Mouse (Mus musculus): Measurements from ENCODE around the gene Bbs7. TPM values are rescaled to one million over a fixed set of nuclear protein-coding genes. Genes with fewer than 3 reads are reported as not detected.
"Not testable (repeated sequence)": the region's sequence is repeated elsewhere in the genome, so short reads cannot be mapped to it uniquely, and the experiment has no call there.

Bbs7 gene
- 1 to 10 TPM; 7.0 to 7.6 TPM for total RNA-seq (2021)
- long read RNA-seq, experiment 1, transcript Bbs7-203 (19 exons, 2,687 nt), result major isoform, 8 of 12 reads
- long read RNA-seq, experiment 1, partial matches to known transcripts, result 4 of 12 reads
- long read RNA-seq, experiment 1, other reads (novel, unspliced or antisense), result 0 of 12 reads
- long read RNA-seq, experiment 2, transcript Bbs7-203 (19 exons, 2,687 nt), result major isoform, 7 of 7 reads
- long read RNA-seq, experiment 2, partial matches to known transcripts, result 0 of 7 reads
- long read RNA-seq, experiment 2, other reads (novel, unspliced or antisense), result 0 of 7 reads

DNA sequence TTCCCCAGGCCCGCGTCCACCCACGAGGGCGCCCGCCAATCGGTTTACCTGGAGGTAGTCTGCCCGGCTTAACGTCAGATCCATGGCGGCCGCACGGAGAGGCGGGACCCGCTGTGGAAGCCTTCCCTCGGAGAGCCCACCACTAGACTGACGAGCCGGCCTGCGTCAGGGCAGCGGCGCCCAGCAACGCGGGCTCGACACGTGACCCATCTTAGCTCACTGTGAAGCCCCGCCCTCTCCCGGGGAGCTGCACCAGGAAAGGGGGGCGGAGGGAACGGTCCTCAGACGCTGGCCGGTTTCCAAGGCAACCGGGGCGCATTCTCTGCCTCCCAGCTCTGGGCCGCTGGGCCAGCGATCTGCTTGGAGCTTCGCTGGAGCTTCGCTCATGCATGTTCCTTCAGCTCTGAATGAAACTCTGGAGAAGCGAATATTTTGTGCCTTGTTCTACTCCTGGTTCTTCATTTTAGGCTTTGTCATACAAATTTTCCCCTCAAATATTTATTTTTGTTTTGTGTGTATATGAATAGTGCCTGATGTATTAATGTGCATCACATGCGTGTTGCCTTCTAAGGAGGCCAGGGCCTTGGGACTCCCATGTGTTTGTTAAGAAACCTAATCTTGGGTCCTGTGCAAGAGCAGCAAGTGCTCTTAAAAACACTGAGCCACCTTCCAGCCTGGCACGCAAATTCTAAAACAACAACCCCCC is at the start of gene Bbs7:
TSS of gene Bbs7 (minus strand) at position 276 of the 706 bp plus-strand sequence.
- DNase-seq, result peak; percentile 88

DNA sequence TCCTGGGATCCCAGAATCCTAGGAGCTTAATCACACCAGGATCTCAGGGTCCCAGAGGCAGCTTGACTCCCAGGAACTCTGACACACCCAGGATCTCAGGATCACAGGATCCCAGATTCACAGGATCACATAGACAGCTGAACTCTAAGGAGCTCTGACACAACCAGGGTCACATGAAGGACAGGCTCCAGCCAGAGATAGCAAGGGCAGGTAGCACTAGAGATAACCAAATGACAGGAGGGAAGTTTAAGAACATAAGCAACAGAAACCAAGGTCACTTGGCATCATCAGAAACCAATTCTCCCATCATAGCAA is 31.9 kb upstream of the Bbs7 start:
- DNase-seq, result not testable (repeated sequence)

DNA sequence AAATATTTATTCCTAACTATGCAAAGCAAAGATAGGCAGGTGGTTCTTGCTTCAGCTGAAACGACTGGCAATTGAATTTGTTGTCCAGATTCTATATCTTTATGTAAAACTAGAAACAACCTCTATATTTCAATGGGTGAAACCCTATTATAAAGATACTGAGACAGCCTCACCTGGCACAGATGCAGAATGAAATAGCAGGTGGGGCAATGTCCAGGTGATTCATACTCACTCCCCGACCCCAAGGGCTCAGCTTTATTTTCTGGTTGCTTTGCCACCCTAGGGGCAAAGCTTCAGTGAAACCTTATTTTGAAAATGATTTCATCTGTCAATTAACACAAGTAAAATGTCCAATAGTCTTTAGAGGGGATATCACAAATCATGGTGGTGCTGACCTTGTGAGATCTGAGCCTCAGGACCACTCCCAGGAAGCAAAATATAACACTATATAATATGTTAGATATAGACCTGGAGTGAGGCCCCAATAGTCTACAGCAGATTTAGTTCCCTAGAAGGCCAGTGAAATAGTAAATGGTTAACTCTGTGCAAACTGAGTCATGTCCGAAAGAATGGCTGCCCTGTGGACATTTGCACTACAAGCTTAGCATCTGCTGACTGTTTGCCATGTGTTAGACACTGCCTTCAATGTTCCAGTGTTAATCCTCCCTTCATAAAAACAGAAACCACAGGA is 31.4 kb upstream of the Bbs7 start:
- DNase-seq, result no peak

DNA sequence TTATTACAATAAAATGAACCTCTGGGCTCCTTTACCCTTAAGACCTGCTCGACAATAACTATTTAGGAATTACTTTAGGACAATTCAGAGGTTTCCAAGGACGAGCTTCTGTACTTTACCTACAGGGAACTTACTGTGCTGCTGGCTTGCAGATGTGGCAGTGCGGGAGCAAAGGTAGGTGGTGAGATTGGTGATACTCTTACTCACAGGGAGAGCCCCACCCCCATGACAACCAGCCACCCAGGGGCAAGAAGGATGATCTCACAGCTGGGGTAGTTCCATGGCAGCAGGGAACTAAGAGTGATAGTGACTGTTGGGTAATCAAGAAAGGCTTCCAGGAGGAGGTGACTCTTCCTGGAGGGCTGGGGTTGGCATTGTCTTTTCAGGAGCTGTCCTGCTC is 30.1 kb upstream of the Bbs7 start:
- DNase-seq, result no peak

DNA sequence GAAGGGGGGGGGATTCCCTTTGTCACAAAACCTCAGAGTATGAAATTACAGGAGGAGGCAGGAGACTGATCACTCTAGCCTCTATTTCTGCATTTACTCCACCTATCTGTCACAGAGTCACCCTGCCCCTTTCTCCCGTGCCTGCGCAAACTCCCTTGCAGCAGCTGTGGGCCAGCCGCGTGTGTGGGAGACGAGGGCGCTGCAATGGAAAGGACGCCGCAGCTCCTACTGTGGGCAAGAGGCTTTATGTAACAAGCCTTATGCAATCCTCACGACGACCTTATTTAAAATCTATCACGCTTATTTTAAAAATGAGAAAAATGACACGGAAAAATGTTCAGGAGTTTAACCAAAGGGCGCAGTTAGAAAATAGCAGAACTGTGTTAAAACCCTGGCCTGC is 29.5 kb upstream of the Bbs7 start:
- DNase-seq, result no peak

DNA sequence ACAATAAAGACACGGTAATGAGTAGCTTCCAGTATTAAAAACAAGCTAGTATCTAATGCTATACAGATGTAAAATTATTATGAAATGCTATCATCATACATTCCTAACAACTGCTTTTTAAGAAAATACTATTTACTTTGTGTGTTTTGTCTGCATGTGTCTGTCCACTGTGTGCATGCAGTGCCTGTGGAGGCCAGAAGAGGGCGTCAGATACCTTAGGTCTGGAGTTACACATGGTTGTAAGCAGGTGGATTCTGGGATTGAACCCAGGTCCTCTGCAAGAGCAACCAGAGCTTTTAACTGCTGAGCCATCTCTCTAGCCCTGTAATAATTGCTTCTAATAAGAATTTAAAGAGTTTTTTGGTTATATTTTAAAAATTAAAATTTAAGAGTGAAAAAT is 27.5 kb upstream of the Bbs7 start:
- DNase-seq, result no peak

DNA sequence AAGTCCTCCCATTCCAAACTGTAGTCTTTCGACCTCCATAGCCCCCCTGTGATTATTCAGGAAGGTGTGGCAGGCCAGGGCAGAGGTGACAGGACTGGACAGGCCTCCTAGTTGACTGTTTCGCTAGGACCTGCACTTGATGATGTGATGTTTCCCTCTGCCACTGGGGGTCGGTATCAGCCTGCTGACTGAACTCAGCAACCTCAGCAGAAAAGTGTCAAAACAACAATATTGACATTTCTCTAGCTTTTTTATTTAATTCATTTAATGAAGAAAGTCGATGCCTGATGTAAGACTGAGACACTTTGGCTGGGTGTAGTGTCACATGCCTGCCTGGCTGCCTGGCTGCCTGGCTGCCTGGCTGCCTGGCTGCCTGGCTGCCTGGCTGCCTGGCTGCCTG is 22.2 kb upstream of the Bbs7 start:
- DNase-seq, result no peak

DNA sequence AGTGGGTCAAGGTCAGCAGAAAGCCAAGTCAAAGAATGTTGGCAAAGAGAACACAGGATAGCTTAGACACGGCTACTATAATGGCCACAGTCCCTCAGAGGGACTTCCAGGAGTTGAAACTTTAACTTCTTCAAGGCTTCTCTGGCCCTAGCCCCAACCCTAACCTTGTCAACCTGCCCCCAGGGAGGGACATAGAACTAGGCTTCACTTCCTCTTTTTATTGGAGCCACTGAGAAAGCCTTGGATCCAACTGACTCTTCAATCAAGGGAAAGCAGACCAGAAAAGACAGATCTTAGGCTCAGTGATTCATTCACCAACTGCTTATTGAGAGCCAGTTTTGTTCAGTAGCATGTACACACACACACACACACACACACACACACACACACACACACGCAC is 13.5 kb upstream of the Bbs7 start:
- no peak for DNase-seq

DNA sequence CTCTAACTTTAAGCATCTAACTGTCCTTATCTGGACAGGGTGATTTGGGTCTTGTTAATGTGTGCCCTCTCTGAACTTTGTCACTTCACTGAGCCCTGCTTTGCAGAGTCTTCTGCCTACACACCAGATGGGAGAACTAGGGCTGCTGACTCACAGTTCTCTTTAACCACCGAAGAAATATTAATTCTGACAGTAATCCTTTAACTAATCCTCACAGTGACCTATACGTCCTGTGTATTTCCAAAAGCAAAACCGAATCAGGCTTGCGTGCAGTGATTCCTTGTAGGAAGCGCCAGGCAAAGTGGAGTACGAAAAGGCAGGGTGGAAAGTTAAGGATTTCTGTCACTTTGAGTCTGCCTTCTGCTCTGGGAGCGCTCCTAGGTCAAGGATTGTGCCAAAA is 4.9 kb upstream of the Bbs7 start:
- no peak for DNase-seq

DNA sequence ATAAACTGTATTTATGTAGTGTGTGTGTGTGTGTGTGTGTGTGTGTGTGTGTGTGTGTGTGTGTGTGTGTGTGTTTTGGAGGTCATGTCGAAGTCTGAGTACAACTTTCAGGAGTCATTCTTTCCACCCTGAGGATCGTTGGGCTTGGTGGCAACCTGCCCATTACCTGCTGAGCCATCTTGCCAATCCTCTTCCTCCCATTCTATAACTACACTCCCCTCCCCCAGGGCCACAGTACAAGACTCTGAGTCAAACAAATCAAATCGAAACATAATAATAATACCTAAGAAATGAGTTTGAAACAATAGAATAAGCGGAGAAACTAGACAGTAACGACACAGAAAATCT is 605 bp upstream of the Bbs7 start:
- no peak for DNase-seq

DNA sequence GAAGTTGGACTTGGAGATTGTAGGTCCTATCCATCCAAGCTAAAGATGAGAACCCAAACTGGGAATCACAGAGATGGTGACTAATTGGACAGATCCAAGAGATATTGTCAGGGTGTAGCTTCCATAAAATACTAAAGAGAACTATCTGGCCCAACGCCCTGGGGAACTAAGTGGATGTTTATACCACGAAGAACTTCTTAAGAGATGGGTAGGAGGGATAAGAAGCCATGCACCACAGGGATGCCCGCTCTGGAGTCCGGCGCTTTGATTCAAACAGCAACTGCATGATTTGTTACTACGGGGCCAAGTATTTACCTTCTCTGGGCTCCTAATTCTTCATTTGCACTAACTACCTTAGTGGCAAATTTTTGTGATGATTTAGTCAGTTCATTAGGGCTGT is 590 bp downstream of the Bbs7 start:
- DNase-seq, result no peak

DNA sequence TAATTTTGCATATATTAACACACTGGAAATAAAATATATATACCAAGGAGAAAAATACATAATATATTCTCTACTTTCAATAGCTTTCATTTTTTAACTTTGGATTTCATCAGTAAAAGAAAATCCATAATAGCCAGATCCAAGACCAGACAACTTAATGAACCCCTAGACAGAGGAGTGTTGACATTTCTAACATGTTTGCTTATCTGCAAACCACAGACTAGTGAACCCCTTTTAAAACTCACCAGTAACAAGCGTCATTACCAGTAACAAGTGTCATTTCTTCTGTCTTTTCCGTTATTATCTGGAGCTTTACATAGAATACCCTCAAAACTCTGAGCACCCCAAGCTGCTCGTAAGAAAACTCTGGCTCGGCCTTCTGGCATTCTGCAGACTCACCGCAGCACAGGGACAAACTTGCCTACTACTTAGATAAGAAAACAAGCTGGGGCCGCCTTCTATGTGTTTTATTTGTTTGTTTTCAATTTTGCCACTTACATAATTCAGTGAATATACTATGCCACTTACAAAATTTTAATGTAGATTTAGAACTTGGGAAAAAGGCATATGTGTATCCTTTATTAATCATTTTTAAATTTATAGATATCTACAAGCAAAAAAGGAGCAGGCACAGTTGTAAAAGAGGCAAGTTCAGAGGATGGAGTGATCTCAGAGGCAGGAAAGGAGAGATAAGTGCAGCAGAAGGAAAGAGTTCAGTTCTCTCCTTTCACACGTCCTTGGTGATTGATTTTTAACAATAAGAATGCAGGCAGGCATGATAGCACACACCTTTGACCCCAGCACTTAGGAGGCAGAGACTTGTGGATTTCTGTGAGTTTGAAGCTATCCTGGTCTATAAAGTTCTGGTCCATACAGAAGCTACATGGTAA is 7.1 kb downstream of the Bbs7 start:
- DNase-seq, result no peak

DNA sequence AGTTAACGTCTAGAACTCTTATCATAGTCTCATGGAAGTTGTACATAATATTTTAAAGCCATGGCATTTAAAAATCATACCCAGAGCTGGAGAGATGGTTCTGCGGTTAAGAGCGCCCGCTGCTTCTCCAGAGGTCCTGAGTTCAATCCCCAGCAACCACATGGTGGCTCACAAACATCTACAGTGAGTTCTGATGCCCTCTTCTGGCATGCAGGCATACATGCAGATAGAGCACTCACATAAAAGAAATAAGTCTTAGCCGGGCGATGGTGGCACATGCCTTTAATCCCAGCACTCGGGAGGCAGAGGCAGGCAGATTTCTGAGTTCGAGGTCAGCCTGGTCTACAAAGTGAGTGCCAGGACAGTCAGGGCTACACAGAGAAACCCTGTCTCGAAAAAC is 13.5 kb downstream of the Bbs7 start:
- not testable (repeated sequence) for DNase-seq

DNA sequence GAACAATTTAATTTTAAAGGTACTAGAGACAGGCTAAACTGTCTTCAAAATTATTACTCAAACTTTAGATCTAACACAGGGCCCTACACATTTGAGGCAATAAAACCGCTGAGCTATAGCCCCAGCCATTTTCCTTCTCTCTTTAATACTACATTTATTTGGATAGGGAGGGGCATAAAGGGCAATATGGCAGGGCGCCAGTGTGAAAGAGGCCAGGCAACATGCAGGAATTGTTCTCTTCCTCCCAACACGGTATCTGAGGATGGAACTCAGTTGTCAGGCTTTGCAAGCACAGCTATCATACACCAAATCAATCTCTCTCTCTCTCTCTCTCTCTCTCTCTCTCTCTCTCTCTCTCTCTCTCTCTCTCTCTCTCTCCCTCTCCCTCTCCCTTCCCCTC is 14.5 kb downstream of the Bbs7 start:
- no peak for DNase-seq

DNA sequence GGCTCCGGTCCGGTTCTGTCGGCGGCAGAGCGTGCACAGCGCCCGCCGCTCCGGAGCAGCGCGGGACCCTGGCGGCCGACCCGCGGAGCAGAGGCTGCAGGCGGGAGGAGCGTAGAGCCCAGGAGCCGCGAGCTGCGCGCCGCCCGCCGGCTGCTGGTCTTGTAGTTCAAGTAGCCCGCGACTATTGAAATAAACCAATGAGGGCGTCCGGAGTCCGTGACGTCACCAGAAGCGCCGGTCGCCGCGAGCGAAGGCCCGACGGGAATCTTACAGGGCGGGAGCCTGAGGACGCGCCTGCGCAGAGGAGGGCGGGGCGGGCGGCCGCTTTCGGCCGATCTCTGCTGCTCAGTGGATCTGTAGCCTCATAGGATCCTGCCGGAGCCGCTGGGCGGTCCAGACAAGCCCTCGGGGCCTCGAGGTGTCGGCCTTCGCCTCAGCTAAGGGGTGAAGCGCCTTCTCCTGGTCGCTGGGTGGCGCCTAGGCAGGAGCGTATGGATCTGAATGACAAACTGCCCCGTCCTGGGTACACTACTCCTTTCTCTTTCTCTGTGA is 41.4 kb downstream of the Bbs7 start, which contains the start of gene Ccna2:
TSS of gene Ccna2 (minus strand) at position 324 of the 552 bp plus-strand sequence.
- DNase-seq, result peak; percentile 98

DNA sequence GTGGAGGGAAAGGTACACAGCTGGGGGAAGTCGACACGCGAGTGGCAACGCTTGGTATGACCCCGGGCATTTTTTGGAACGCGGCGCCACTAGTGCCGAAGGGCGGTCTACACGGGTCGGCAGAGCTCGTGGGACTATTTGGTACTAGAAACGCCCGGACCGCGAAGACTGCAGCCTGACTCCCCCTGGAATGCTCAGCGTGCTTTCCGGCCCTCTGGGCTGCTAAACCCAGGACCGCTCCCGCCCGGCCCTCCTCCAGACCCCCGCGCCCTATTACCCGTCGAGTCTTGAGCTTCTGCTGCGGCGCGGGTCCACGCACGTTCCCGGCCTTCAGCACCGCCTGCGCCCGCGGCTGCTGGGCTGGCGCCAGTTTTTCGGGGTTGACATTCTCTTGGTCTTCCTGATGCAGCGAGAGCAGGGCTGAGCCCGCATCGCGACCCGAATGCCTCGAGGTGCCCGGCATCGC is 41.9 kb downstream of the Bbs7 start:
- DNase-seq, result no peak

DNA sequence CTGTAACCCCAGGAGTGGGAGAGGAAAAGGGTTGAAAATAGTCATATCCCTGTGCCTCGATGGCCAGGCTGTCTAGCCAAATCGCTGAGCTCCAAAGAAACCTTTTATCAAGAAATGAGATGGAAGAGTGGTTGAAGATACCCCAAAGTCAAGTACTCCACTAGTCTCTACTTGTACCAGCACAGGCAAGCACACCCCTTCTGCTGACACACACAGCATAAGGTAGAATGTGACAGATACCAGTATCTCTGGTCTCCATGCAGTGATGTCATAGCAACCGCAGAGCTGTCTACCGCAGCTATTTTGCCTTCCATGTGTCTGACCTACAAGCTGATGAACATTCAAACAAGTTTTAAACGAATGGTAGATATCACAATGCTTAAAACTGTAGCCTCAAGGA is 43.4 kb downstream of the Bbs7 start:
- no peak for DNase-seq

DNA sequence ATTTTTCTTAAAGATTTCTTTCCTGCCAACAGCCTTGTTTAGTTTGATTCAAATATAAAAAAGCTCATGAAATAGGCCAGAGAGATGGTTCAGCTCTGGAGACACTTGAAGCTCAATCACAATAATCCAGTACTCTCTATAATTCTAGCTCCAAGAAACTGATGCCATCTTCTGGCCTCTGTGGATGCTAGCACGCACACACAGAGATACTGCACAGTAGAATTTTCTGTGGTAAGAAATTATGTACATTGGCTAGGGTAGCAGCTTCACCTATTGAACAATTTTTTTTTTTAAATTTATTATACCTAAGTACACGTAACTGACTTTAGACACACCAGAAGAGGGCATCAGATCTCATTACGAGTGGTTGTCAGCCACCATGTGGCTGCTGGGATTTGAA is 49.6 kb downstream of the Bbs7 start:
- DNase-seq, result no peak

DNA sequence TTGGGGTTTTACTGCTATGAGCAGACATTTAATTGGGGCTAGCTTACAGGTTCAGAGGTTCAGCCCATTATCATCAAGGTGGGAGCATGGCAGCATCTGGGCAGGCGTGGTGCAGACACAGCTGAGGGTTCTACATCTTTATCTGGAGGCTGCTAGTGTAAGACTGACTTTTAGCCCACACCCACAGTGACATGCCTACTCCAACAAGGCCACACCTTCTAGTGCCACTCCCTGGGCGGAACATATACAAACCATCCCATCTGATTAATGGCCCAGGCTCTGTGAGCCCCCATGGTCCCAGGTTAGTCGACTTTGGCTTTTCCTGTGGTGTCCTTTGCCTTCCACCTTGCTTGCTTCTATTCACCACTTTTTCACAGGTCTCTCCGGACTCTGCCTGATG is 53.7 kb downstream of the Bbs7 start:
- DNase-seq, result no peak

DNA sequence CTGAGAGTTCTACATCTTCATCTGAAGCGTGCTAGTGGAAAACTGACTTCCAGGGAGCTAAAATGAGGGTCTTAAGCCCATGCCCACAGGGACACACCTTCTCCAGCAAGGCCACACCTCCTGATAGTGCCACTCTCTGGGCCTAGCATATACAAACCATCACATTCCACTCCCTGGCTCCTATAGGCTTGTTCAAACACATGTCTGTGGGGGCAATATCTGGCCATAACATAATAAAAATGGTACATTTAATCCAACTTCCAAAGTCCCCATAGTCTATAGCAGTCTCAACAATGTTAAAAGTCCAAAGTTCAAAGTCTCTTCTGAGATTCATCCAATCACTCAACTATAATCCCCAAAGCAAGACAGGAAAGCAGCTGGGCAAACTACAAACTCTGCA is 55.7 kb downstream of the Bbs7 start:
- no peak for DNase-seq

DNA sequence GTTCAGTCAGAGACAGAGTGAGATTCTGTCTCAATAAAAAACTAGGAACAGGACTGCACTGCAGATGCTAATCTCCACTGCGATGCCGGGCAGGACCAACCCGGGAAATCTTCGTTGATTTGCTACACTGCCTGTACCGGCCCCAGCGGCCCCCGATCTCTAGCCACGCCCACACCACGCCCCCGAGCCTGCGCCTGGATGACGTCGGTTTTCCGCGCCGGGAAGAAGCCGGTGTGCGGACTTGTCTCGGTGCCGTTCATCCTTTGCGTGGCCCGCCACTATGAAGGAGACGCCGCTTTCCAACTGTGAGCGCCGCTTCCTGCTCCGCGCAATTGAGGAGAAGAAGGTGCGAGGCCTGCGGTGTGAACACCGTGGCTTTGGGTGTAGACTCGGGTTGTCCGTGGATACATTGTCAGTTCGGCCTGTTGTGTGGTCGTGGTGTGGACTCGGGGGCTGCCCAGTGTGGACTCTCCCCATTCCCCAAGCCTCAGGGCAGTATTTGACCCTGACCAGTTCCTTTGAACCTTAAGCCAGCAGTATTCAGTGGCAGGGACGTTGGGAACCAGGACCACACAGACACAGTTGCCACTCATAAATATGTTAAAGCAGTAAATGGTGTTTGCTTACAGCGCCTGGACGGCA is 60.8 kb downstream of the Bbs7 start, which contains the start of gene Exosc9:
TSS of gene Exosc9 (plus strand) at position 201 of the 642 bp plus-strand sequence.
- DNase-seq, result peak; percentile 88
